15 mouse cellular contexts compared by ENCODE assay signal in genomic region chr11:95596704-95597103, GRCm38 (mm10). TPM values are rescaled to one million over a fixed set of nuclear protein-coding genes. Genes with fewer than 3 reads are reported as not detected.
A peak's percentile ranks its signal among the peaks of the same experiment; 100 is the strongest.
DNase-seq lines count a peak whose midpoint lies in the region; ATAC-seq lines count a peak whose summit lies in the region.
"Had no signal": no experiment of that assay in that cellular context is flagged by ENCODE, and none has a peak within 500 bp of the region (broad histone marks: within the 10 kb centered on the region; RNA-seq: fewer than 3 reads in every experiment).

No protein-coding gene starts in this region.

- DNase-seq in adrenal gland, postnatal 36 days: peak; percentile 18 to 46
- DNase-seq in adrenal gland, postnatal 4 days (ENCODE audit: low spot score in 2 of 2): no peak
- peak; percentile 32 to 47 for DNase-seq in heart, postnatal 14 days
- DNase-seq in neural tube, embryonic 11.5 days (ENCODE audit: low spot score): no peak
- no peak for DNase-seq in left cerebral cortex, postnatal 4 days
- DNase-seq: adrenal gland, postnatal 25 days; cerebellum, adult 11 months; thymus, adult 18-20 months had no signal

- no peak overlapping the region for H3K27ac ChIP-seq in heart, embryonic 11.5 days (ENCODE audit: low read depth, low read length)
- H3K27ac ChIP-seq in neural tube, embryonic 11.5 days (ENCODE audit: low read depth, low read length): peak overlapping the region; percentile 68
- H3K27ac ChIP-seq in neural tube, embryonic 15.5 days (replicated peaks): no peak overlapping the region
- H3K27ac ChIP-seq: limb, embryonic 13.5 days; midbrain, embryonic 10.5 days had no signal

- H3K4me2 ChIP-seq in heart, embryonic 11.5 days: no peak overlapping the region
- H3K4me2 ChIP-seq in neural tube, embryonic 11.5 days (ENCODE audit: low read depth): no peak overlapping the region
- no peak overlapping the region for H3K4me2 ChIP-seq in neural tube, embryonic 15.5 days

- H3K4me1 ChIP-seq in heart, embryonic 11.5 days (ENCODE audit: control insufficient read depth, insufficient read depth, low read length): peaks cover 28% of the 10 kb centered on the region
- peaks cover 48% of the 10 kb centered on the region for H3K4me1 ChIP-seq in neural tube, embryonic 11.5 days (ENCODE audit: control insufficient read depth, insufficient read depth, low read length)
- H3K4me1 ChIP-seq in neural tube, embryonic 15.5 days: peaks cover 47% of the 10 kb centered on the region

- intact Hi-C loops in heart, postnatal 14 days (cut with DNase I): no loop called here
- intact Hi-C loops in left cerebral cortex, postnatal 4 days (cut with DNase I): no loop called here

- no peaks in the 10 kb centered on the region for H3K36me3 ChIP-seq in heart, embryonic 11.5 days (ENCODE audit: control insufficient read depth, insufficient read depth, low read length)
- no peaks in the 10 kb centered on the region for H3K36me3 ChIP-seq in neural tube, embryonic 11.5 days (ENCODE audit: control insufficient read depth, insufficient read depth, low read length)
- H3K36me3 ChIP-seq in neural tube, embryonic 15.5 days: no peaks in the 10 kb centered on the region
- H3K36me3 ChIP-seq: limb, embryonic 13.5 days; midbrain, embryonic 10.5 days had no signal

- peaks cover 60% of the 10 kb centered on the region for H3K27me3 ChIP-seq in heart, embryonic 11.5 days (ENCODE audit: control insufficient read depth, insufficient read depth, low read length)
- peaks cover 3% of the 10 kb centered on the region; the same call in 1 of the 2 replicates for H3K27me3 ChIP-seq in neural tube, embryonic 11.5 days (ENCODE audit: control insufficient read depth, insufficient read depth, low read length)
- peaks cover 15% of the 10 kb centered on the region for H3K27me3 ChIP-seq in neural tube, embryonic 15.5 days (replicated peaks)

- ATAC-seq in heart, embryonic 11.5 days (replicated peaks; ENCODE audit: insufficient number of reproducible peaks, low FRiP score, low TSS enrichment): no peak
- no peak for ATAC-seq in neural tube, embryonic 11.5 days (ENCODE audit: insufficient read depth, low FRiP score, low TSS enrichment)
- ATAC-seq in neural tube, embryonic 15.5 days (ENCODE audit: low FRiP score): no peak
- no peak for ATAC-seq in inflammation-experienced regulatory T-cells, adult 6 months

- H3K9me3 ChIP-seq in heart, embryonic 11.5 days (replicated peaks; ENCODE audit: control insufficient read depth, low read length): no peaks in the 10 kb centered on the region
- H3K9me3 ChIP-seq in neural tube, embryonic 11.5 days (ENCODE audit: control insufficient read depth, low read length): no peaks in the 10 kb centered on the region
- H3K9me3 ChIP-seq in neural tube, embryonic 15.5 days (replicated peaks): no peaks in the 10 kb centered on the region
- H3K9me3 ChIP-seq: limb, embryonic 13.5 days; midbrain, embryonic 10.5 days had no signal

- H3K9ac ChIP-seq in heart, embryonic 11.5 days (ENCODE audit: low read depth, low read length): no peak overlapping the region
- no peak overlapping the region for H3K9ac ChIP-seq in neural tube, embryonic 11.5 days (ENCODE audit: low read length)
- no peak overlapping the region for H3K9ac ChIP-seq in neural tube, embryonic 15.5 days (replicated peaks)
- H3K9ac ChIP-seq: limb, embryonic 13.5 days had no signal

- 36% methylated on average over 11 of the region's 11 CpGs for WGBS in heart, embryonic 11.5 days (ENCODE audit: insufficient replicate concordance)
- 31% methylated on average over 11 of the region's 11 CpGs for WGBS in neural tube, embryonic 11.5 days
- WGBS in neural tube, embryonic 15.5 days: 53% methylated on average over 11 of the region's 11 CpGs

- H3K4me3 ChIP-seq in heart, embryonic 11.5 days (ENCODE audit: low read depth, low read length): no peak overlapping the region
- no peak overlapping the region for H3K4me3 ChIP-seq in neural tube, embryonic 11.5 days (ENCODE audit: low read depth, low read length)
- no peak overlapping the region for H3K4me3 ChIP-seq in neural tube, embryonic 15.5 days (replicated peaks)
- H3K4me3 ChIP-seq: limb, embryonic 13.5 days; midbrain, embryonic 10.5 days; myocyte had no signal

RNA-seq across cellular contexts. Expression of gene Ngfr, which starts 9.2 kb away (rescaled TPM):
- total RNA-seq in adrenal gland, postnatal 36 days (2021): 1 to 10 TPM; 3.6 to 4.0 TPM
- 10 to 100 TPM; 15.3 to 20.4 TPM for total RNA-seq in adrenal gland, postnatal 4 days (2021)
- total RNA-seq in heart, postnatal 14 days (2021): 1 to 10 TPM; 1.1 to 2.0 TPM
- 3.6 TPM in 2 replicates for polyA plus RNA-seq in heart, embryonic 11.5 days (2014; fragmentation: Nextera tagmentation; extraction: Ambion mirVana)
- polyA plus RNA-seq in neural tube, embryonic 11.5 days (2014; fragmentation: Nextera tagmentation; extraction: Ambion mirVana): 92.0 and 97.6 TPM in 2 replicates
- polyA plus RNA-seq in neural tube, embryonic 15.5 days (2015; fragmentation: Nextera tagmentation; extraction: Ambion mirVana): 69.1 and 69.3 TPM in 2 replicates
- 1 to 10 TPM; 4.2 to 8.1 TPM for total RNA-seq in left cerebral cortex, postnatal 4 days (2021)
- polyA plus RNA-seq in inflammation-experienced regulatory T-cells, adult 6 months (2017; shearing (Covaris generic)): not detected
- total RNA-seq: common myeloid progenitor, adult 5-6 weeks had no signal

Comparison
In these comparisons a context has a peak if more than half of its experiments do, and no peak if none do; other contexts are left out.
1. DNase-seq: peak in adrenal gland, postnatal 36 days (2 of 2) and heart, postnatal 14 days (2 of 2); none in adrenal gland, postnatal 4 days (0 of 2), neural tube, embryonic 11.5 days (single experiment) and left cerebral cortex, postnatal 4 days (single experiment).